Mouse (Mus musculus): ENCODE measurements around the gene Fyttd1.
"Not testable (repeated sequence)": the region's sequence is repeated elsewhere in the genome, so short reads cannot be mapped to it uniquely, and the experiment has no call there.

Fyttd1 gene

DNA sequence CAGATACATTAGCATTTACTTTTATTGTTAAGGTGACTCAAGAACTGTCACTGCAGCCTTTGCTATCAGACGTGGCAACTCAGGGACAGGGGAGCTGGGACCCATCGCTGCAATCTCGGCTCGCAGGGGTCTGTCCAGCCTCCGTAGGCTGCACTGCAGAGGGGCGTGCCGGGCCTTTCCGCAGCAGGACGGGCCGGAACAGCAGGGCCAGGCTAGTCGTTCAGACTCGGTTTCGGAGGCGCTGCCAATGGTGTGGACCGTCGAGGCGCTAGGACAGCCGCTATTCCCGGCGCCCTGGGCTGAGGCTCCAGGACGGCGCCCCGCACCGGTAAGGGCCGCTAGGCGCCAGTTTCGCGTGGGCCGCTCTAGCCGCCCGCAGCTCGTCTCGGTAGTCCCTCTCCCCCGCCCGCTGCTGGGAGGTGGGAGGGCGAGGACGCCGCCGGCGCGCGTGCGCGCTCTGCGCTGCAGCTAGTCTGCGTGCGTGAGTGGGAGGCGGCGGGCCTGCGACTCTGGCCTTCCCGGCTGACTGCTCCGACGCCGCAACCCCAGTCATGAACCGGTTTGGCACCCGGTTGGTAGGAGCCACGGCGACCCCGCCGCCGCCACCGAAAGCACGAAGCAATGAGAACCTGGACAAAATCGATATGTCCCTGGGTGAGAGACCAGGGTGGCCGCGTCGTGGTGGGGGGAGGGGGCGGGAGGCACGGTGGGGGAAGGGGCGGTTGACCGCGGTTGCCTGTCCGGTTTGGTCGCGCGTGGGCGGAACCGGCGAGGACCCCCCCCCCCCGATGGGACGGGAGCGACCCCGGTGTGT, at the start of gene Fyttd1, which contains the start of gene Rubcn:
Gene Fyttd1 (plus strand): TSS at position 158 of the 814 bp plus-strand sequence.
Gene Rubcn (minus strand): TSS at position 424 of the 814 bp plus-strand sequence.
- DNase-seq (ENCODE audit: low spot score) = peak; percentile 84

DNA sequence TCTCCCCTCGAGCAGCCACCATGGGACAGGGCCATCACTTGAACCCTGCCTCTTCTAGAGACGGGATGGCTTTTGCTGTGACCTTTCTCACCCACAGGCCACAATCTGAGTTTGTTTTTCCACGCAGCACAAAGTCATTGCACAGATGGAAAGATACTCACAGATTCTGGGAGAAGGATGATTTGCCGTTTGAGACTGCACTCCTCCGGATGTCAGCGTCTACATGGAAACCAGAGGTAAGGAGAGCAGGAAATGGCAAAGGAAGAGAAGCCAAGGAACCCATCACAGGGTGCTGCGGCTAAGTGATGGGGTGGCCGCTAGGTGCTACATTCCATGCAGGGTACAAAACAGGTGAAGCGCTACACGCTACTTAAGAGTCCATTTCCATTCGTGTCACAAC, 48.2 kb upstream of the Fyttd1 start:
- DNase-seq (ENCODE audit: low spot score) = no peak

DNA sequence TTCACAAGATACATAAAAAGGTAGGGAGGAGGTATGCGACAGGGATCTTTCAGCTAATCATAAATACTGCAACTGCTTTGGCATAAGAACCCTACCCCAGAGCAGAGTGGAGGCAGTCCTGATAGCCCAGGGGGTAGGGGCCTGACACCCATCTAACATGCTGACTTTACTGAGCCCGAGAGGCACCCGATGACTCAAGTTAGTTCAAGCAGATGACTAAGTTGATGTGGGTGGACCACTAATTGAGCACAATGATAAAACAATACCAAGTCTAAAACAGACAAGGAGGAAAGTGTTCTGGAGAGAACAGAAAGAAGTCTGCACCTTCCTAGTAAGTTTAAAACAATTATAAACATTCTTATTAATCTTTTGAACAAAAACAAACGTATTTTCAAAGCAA, 45.8 kb upstream of the Fyttd1 start:
- no peak for DNase-seq (ENCODE audit: low spot score)

DNA sequence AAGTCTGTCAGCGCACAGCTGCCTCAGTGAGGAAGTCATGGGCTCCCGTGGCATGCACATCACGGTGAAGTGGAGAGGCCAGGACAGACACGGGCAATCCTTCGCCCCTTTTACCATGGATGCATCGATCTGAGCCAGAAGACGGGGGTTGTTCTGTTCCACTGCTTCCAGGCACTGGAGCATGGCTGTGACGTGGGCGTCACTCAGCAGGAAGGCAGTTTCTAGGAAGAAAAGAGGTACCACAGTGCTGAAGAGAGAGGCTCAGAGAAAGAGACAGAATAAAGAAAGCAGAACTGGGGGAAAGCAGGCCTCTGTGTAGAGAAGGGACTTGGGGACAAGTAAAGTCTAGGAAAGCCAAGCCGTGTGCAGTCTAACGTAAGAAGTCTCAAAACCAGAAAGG, 30.2 kb upstream of the Fyttd1 start:
- no peak for DNase-seq (ENCODE audit: low spot score)

DNA sequence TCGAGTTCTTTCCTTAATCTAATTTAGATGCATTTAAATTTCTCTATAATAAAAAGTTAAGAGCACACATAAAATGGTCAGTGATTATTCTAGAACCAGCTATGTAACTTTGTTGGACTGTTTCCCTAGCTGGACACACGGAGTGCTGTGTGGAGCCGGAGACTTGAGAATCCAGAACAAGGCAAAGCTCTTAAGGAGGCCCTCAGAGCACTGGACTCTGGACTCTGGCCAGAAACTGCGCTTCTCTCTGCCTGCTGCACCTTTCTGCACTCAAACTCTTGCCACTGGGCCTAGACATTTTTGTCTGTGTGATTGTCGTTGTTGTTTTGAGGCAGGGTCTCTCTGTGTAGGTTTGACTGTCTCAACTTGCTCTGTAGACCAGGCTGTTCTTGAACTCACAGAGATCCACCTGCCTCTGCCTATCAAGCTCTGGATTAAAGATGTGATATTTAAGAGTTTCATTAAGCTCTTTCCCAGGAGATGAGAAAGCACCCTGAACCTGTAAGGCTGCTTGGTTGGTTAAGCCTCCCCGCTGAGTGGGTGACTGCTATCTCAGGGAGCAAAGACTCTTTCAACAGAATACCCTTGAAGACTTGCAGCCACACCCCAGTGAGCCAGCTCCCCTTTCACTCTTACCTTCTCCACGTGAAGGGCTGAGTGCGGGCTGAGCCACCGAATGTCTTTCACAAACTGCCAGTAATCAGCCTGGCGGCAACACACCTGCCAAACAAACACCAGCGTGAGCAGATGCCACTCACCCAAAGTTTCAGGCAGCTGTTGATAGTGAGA, 28.1 kb upstream of the Fyttd1 start:
- no peak for DNase-seq (ENCODE audit: low spot score)

DNA sequence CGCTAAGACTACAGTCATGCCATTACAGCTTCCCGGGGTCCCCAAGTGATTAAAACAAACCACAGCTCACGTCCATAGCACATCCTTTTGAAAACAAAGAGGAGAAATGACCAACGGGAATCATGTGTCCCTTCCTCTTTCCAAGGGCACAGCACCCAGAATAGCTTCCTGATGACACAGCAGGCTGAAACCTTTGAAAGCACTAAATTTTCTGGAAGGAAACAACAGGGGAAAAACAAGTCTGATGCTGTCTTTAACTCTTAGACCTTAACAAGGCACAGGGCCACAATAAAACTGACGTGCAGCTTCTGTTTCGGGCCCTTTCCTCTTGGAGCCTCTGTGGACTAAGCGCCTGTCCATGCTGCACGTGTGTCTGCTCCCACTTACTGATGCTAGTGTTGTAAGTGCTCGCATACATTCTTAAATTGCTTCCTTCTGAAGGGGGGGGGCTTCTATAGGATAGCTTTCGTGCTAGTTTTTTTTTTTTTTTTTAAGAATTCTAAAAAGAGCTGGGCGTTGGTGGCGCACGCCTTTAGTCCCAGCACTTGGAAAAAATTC, 23.7 kb upstream of the Fyttd1 start:
- no peak for DNase-seq (ENCODE audit: low spot score)

DNA sequence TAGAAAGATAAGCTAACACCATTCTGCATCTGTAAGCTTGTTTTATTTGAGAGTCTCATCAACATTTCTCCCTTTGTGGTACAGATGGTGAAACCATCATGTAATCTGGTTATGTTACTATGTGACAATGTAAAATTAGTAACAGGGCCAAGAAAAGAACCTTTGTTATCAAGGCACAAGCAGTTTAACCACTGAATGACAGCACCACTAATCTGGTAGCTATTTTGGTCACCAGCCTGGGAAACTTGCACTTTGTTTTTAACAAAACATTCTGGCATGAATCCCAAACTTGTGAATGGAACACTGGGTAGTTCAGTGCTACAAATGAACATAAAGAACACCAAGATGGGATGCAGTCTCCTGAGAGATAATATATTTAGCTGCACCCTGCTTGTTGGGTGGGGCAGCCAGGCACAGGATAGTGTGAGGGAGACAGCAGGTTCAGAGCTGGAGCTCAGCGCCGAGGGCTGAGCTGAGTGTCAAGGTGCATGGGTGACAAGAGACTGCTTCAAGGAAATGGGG, 23.2 kb upstream of the Fyttd1 start:
- no peak for DNase-seq (ENCODE audit: low spot score)

DNA sequence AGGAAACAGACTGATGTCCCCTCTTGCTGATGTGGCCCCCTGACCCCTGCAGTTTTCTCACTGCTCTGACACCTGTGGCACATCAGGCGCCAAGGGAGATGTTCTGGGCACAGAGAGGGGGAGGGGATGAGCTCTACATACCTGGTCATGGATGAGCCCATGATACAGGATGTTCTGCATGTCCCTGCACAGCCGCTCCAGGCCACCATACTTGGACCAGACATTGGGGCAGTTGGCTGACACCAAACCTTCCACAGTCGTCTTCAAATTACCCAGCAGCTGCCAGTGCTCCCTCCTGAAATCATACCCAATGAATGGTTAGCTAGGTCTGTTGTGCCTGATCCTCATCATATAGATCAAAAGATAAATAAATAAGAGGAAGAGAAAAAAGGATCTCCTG, 20.5 kb upstream of the Fyttd1 start:
- DNase-seq (ENCODE audit: low spot score) = no peak

DNA sequence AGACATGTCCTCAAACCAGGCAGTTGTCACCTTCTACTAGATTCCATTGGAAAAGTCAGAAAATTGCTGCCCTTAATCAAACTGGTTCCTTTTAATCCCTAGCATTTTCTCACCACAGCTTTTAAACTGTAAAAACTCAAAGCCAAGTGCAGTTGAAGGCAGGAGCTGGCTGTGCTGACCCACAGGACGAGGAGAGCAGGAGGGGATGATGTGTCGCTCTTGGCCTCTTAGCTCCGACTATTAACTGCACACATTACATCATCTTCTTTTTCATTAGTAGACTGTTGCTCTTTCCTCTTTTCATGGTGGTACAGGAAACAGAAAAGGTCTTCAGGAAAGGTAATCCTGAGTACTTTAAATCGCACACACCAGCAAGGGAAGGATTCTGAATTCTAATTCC, 18.9 kb upstream of the Fyttd1 start:
- no peak for DNase-seq (ENCODE audit: low spot score)

DNA sequence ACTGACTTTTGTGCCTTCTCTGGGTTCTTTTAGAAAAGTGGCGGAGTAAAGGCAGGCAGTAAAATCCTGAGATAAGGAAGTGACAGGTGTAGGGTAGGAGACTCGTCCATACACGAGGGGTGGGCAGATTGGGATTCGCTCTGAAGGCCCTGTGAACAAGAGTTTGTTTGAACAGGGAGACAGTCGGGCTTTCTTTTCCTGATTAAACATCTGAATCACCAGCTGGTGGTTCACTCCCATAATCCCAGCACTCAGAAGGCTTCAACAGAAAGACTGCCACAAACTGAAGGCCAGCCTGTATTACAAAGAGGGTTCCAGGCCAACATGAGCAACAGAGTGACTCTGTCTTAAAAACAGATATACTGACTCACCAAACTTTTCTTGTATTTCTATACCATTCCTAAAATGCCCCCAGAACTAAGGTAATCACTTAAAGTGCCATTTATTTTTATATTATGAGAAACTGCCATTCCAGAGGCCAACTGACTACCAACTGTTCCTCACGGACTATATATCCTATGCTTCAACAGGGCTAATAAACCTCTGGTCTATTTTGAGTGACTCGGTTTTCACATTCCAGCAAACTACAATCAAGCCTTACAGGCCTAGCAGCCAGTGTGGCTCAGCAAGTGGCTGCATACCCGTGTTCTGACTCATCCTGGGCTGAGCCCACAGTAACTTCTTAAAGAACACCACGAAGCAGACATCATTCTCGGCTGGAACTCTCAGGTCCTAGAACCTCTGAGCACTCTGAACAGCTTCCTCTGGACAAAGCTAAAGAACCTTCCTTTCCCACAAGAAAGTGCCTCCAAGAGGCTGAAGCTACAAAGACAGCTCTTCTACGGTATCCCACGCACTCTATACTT, 18.3 kb upstream of the Fyttd1 start:
- DNase-seq (ENCODE audit: low spot score) = no peak

DNA sequence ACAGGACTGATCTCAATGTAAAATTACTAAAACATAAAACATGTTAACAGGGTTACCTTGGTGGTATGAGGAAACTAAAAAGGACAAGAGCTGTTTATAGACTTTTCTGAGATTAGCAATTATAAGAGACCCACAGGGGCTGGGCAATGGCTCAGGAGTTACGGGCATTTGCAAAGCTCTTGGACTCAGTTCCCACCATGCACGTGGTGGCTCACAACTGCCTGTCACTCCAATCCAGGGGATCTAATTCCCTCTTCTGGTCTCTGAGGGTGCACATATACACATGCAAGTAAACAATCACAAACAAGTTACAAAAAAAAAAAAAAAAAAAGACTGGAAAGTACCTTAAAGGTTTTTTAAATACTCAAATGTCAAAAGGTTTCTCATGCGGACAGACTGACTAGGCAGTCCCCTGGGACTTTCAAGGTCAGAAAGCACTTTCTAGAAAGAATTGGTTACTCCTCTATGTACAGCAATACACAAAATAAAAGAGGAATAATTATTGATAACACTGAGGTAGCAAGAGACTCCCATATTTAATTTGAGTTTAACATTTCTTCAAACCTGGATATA, 15.4 kb upstream of the Fyttd1 start:
- DNase-seq (ENCODE audit: low spot score) = no peak

DNA sequence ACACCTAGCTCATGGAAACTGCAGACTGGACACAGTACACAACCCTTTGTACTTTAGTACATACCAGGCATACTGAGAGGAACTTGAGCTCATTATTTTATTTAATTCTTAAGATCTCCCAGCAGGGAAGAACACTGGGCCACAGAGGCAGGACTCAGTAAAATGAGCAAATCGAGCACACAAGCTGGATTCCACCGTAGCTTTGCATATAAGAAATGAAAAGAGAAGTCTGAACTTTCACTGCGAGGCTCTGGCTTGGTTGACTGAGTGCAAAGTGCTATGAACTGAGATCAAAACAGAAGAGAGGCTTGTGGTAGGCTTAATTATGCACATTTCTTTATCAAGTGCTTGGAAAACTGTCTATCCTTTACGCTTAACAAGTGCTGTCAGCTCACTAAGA, 11.9 kb upstream of the Fyttd1 start:
- no peak for DNase-seq (ENCODE audit: low spot score)

DNA sequence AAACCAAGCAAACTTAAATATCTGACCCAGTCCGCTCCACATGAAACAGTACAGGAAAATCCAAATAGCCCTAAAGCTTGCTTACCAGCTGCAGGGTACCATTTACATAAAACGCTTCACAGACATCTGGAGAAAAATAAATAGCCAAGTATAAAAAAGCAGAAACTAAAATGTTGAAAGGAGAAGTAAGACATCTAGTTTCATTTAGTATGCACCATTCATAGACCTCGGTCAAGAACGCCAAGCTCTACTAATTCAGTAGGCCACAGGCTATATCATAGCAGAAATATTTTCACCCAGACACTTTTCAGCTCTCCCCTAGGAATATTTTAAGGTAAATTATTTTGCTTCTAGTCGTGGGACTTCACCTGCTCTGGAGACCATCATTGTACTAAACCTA, 10.6 kb upstream of the Fyttd1 start:
- DNase-seq (ENCODE audit: low spot score) = no peak

DNA sequence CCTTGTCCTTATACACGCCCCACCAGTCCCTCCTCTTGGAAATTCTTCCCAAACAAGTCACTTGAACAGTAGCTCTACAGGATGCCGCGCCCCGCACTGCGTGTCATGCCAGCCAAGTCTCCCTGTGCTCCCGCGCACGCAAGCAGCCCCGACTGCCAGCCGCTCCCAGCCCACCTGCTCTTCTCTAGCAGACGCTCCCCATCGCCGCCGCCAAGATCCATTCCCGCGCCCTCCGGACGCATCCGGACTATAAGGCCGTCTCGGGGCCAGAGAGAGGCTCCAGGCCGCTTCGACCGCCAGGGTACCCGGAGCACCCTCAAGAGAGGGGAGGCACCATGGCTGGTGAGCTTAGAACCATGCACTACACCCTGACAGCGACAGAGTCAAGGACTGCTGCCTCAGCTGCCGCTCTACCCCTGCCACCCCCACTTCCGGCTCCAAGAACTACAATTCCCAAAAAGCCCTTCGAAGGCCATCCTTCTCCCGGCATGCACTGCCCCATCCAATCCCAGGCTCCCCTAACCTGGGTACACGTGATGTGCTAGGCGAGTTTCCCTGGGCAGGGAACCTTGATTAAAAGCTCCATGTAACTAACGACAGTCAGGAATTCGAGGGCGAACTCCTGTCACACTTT, 9.3 kb upstream of the Fyttd1 start:
- DNase-seq (ENCODE audit: low spot score) = peak; percentile 38

DNA sequence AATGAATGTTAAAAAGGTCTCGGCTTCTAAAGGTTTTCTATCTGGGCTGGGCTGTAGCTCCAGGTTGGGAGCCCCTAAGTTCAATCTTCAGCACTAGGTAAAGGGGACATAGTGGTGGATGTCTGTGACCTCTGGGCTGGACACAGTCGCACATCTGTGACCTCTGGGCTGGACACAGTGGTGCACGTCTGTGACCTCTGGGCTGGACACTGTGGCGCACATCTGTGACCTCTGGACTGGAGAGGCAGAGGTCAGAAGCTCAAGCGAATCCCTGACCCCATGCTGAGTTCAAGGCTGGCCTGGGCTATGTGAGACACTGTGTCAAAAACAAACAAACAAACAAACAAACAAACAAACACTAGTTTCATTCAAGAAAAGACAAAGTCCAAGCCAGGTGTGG, 7.1 kb upstream of the Fyttd1 start:
- DNase-seq (ENCODE audit: low spot score) = no peak

DNA sequence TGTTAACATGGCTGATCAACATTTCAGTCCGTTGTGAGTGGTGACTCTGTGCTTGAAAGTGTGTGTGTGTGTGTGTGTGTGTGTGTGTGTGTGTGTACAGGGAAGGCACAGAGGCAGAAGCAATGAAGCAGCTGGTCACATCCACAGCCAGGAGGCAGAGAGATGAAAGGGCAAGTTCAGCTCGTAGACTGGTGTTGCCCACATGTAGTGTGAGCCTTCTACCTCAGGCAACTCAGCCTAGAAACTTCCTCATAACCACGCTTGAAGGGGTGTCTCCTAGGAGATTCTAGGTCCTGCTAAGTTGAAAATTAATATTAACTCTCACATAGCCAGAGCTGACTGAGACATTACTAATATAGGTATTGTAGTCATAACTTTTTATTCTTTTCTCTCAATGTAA, 3.9 kb upstream of the Fyttd1 start:
- DNase-seq (ENCODE audit: low spot score) = no peak

DNA sequence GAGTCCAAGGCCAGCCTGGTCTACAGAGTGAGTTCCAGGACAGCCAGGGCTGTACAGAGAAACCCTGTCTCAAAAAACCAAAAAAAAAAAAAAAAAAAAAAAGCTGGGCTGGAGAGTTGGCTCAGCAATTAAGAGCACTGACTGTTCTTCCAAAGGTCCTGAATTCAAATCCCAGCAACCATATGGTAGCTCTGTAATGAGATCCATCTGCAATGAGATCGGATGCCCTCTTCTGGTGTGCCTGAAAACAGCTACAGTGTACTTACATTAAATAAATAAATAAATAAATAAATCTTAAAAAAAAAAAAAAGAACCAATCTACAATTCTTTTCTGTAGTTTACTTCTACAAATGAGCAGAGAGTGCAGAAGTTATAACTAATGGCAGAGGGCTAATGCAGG, 2.0 kb upstream of the Fyttd1 start:
- not testable (repeated sequence) for DNase-seq (ENCODE audit: low spot score)

DNA sequence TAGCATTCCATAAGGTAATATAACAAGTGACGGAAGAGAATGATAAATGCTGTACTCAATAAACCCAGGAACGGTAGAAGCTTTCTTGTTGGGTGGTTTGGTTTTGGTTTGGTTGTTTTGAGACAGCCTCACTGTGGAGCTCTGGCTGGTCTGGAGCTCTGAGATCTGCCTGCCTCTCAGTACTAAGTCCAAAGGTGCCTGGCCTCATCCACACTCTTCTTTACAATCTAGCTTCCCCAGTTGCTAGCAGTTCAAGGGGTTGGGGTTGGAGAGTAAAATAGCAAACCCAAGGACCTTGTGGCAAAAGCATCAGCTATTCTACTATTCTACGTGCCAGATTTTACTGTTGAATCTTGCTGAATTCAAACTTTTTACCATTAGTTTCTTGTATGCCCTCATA, 1.5 kb upstream of the Fyttd1 start:
- no peak for DNase-seq (ENCODE audit: low spot score)

DNA sequence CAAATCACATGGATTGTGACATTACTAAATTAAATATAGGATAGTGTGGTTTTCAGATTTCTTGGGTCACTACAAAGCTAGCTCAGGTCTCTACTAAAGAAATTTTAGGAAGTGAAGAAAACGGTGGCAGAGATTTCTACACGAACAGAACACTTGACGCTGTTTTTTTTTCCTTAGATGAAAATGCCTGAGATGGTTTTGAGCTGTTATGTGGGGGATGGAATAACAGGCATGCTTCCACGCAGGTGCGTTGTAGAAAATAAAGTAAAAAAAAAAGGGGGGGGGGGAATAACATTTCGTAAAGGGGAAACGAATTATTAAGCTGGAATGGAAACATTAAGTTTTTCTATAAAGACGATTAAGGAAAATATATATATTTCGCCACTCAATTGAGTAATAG, 469 bp upstream of the Fyttd1 start:
- DNase-seq (ENCODE audit: low spot score) = no peak

DNA sequence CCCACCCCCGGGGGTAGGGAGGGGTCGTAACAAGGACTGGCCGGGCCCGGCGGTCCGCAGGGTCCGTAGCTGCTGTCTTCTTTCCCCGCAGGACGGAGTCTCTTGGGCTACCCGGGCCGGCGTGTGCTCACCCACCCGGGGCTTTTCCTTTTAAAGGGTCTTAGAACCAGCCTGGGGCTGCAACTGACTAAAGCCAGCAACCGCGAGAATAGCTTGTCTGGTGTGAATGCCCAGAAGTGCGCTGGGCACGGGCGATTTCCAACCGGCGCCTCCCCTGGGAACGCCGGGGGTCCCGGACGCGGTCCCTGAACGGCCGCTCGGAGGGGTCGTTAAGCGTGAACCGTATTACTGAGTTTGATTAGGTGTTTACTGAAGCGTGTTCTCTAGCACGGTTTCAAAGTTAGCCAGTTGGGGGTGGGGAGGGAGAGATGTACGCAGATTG, 878 bp downstream of the Fyttd1 start:
- no peak for DNase-seq (ENCODE audit: low spot score)
